Comparison of ENCODE assay signal across 8 mouse cellular contexts in genomic region chr8:120100388-120101067, GRCm38 (mm10). TPM values are rescaled to one million over a fixed set of nuclear protein-coding genes. Genes with fewer than 3 reads are reported as not detected.
A peak's percentile ranks its signal among the peaks of the same experiment; 100 is the strongest.
DNase-seq lines count a peak whose midpoint lies in the region; ATAC-seq lines count a peak whose summit lies in the region.

No protein-coding gene starts in this region.

- intact Hi-C loops in heart, postnatal 36 days (cut with DNase I) = no loop called here

- H3K4me3 ChIP-seq in heart, embryonic 10.5 days = peak overlapping the region; percentile 91
- peak overlapping the region; percentile 96 for H3K4me3 ChIP-seq in limb, embryonic 13.5 days
- peak overlapping the region; percentile 81 for H3K4me3 ChIP-seq in stomach, embryonic 16.5 days (replicated peaks; ENCODE audit: low read length)

- H3K9ac ChIP-seq in limb, embryonic 13.5 days = peak overlapping the region; percentile 89
- H3K9ac ChIP-seq in stomach, embryonic 16.5 days (ENCODE audit: low read length) = peak overlapping the region; percentile 92

- no peaks in the 10 kb centered on the region for H3K27me3 ChIP-seq in heart, embryonic 10.5 days (ENCODE audit: insufficient read depth, poor library complexity, severe bottlenecking)
- H3K27me3 ChIP-seq in limb, embryonic 13.5 days = no peaks in the 10 kb centered on the region
- H3K27me3 ChIP-seq in stomach, embryonic 16.5 days (ENCODE audit: control insufficient read depth, insufficient read depth, low read length) = no peaks in the 10 kb centered on the region

- peaks cover 46% of the 10 kb centered on the region for H3K4me1 ChIP-seq in heart, embryonic 10.5 days
- H3K4me1 ChIP-seq in limb, embryonic 13.5 days = peaks cover 26% of the 10 kb centered on the region
- H3K4me1 ChIP-seq in stomach, embryonic 16.5 days (ENCODE audit: control insufficient read depth, insufficient read depth, low read length) = peaks cover 14% of the 10 kb centered on the region

- 7% methylated on average over 25 of the region's 25 CpGs for WGBS in heart, embryonic 10.5 days
- WGBS in limb, embryonic 13.5 days = 3% methylated on average over 19 of the region's 25 CpGs
- WGBS in stomach, embryonic 16.5 days = 4% methylated on average over 25 of the region's 25 CpGs

- no peak for DNase-seq in heart, embryonic 10.5 days (ENCODE audit: low spot score)
- DNase-seq in heart, postnatal 36 days = no peak
- no peak for DNase-seq in cerebellum, adult 11 months

- no peaks in the 10 kb centered on the region for H3K9me3 ChIP-seq in heart, embryonic 10.5 days
- no peaks in the 10 kb centered on the region for H3K9me3 ChIP-seq in limb, embryonic 13.5 days
- no peaks in the 10 kb centered on the region for H3K9me3 ChIP-seq in stomach, embryonic 16.5 days (replicated peaks; ENCODE audit: control insufficient read depth, low read length)

- H3K36me3 ChIP-seq in heart, embryonic 10.5 days = 0 out of 2 replicates have a peak, but pooled peaks cover 10% of the 10 kb centered on the region
- peaks cover 5% of the 10 kb centered on the region; the same call in 1 of the 2 replicates for H3K36me3 ChIP-seq in limb, embryonic 13.5 days
- H3K36me3 ChIP-seq in stomach, embryonic 16.5 days (ENCODE audit: control insufficient read depth, insufficient read depth, low read length) = no peaks in the 10 kb centered on the region

- H3K27ac ChIP-seq in heart, embryonic 10.5 days = peak overlapping the region; percentile 93
- H3K27ac ChIP-seq in limb, embryonic 13.5 days = peak overlapping the region; percentile 75
- H3K27ac ChIP-seq in stomach, embryonic 16.5 days (ENCODE audit: low read length) = peak overlapping the region; percentile 95

- H3K4me2 ChIP-seq in limb, embryonic 13.5 days (replicated peaks) = peak overlapping the region; percentile 96
- peak overlapping the region; percentile 85 for H3K4me2 ChIP-seq in stomach, embryonic 16.5 days (ENCODE audit: low read depth, low read length)

- ATAC-seq in CD4-positive, CD25-positive, alpha-beta regulatory T cell, adult 4 months = peak; percentile 18
- ATAC-seq in erythroblast, adult 5-6 weeks (replicated peaks; ENCODE audit: low FRiP score, poor library complexity, severe bottlenecking) = 0 out of 2 replicates have a peak, but pooled peaks have one; percentile 12
- ATAC-seq in limb, embryonic 13.5 days (ENCODE audit: low FRiP score, low read depth) = peak; percentile 22; the same call in 1 of the 2 replicates
- 0 out of 2 replicates have a peak, but pooled peaks have one; percentile 2 for ATAC-seq in stomach, embryonic 16.5 days (ENCODE audit: insufficient read depth, low FRiP score)
- no peak for ATAC-seq in frontal cortex, adult (ENCODE audit: low TSS enrichment)

RNA-seq across cellular contexts. Expression of gene Zdhhc7, which starts 0.8 kb away (rescaled TPM):
- polyA plus RNA-seq in heart, embryonic 10.5 days (2016; fragmentation: Nextera tagmentation; extraction: Ambion mirVana) = 35.5 and 37.3 TPM in 2 replicates
- total RNA-seq in heart, postnatal 36 days (2021) = 10 to 100 TPM; 30.5 to 31.1 TPM
- polyA plus RNA-seq in CD4-positive, CD25-positive, alpha-beta regulatory T cell, adult 4 months (2017; shearing (Covaris generic)) = 1 to 10 TPM; 4.9 to 5.4 TPM
- 0.38 and 5.4 TPM in 2 replicates for total RNA-seq in erythroblast, adult 5-6 weeks (2015; ENCODE audit: low replicate concordance)
- total RNA-seq in erythroblast, adult 5-6 weeks (2017; ENCODE audit: low replicate concordance) = 8.0 and 9.2 TPM in 2 replicates
- polyA plus RNA-seq in limb, embryonic 13.5 days (2015; fragmentation: Nextera tagmentation; extraction: Ambion mirVana) = 31.6 and 32.8 TPM in 2 replicates
- 30.2 and 31.1 TPM in 2 replicates for polyA plus RNA-seq in stomach, embryonic 16.5 days (2015; fragmentation: Nextera tagmentation; extraction: Ambion mirVana)

RNA-seq across cellular contexts. Expression of gene 6430548M08Rik, which starts 13.4 kb away (rescaled TPM):
- polyA plus RNA-seq in heart, embryonic 10.5 days (2016; fragmentation: Nextera tagmentation; extraction: Ambion mirVana) = 8.2 and 11.9 TPM in 2 replicates
- total RNA-seq in heart, postnatal 36 days (2021) = 10 to 100 TPM; 13.8 to 15.9 TPM
- under 1 TPM in 1 of 2 experiments, not detected in 1; 0.20 TPM for polyA plus RNA-seq in CD4-positive, CD25-positive, alpha-beta regulatory T cell, adult 4 months (2017; shearing (Covaris generic))
- 10.0 and 11.0 TPM in 2 replicates for total RNA-seq in erythroblast, adult 5-6 weeks (2015; ENCODE audit: low replicate concordance)
- 16.4 and 23.5 TPM in 2 replicates for total RNA-seq in erythroblast, adult 5-6 weeks (2017; ENCODE audit: low replicate concordance)
- 3.3 and 3.4 TPM in 2 replicates for polyA plus RNA-seq in limb, embryonic 13.5 days (2015; fragmentation: Nextera tagmentation; extraction: Ambion mirVana)
- 7.5 and 9.1 TPM in 2 replicates for polyA plus RNA-seq in stomach, embryonic 16.5 days (2015; fragmentation: Nextera tagmentation; extraction: Ambion mirVana)
